Mouse (Mus musculus) forebrain, embryonic 15.5 days (tissue): ENCODE measurements at regions not wholly inside any gene's neighbourhood (a gene's known extent, or its start where the extent isn't known, plus 50 kb on each side); places are given as distances from the start of the nearest gene placed in this dataset.

Experiments used
- ATAC-seq: fragments of 200-750 bp; cut with Nextera tagmentation; replicated peaks from 2 replicates; pipeline ENCODE4 v1.8.0; 2017; ENCODE audit warnings: mild to moderate bottlenecking, moderate TSS enrichment, moderate library complexity
- H3K27ac ChIP-seq: fragments of 300-500 bp; sonication (generic); replicated peaks from 2 replicates; pipeline ENCODE4 v1.5.1; 2015; ENCODE audit warnings: mild to moderate bottlenecking, inconsistent platforms
- H3K27me3 ChIP-seq: fragments of 300-500 bp; sonication (generic); 2 replicates; pipeline ENCODE4 v1.6.1; 2015; ENCODE audit warnings: inconsistent platforms
- H3K36me3 ChIP-seq: fragments of 300-500 bp; sonication (generic); 2 replicates; pipeline ENCODE4 v1.6.1; 2015; ENCODE audit warnings: mild to moderate bottlenecking, inconsistent platforms
- H3K4me1 ChIP-seq: fragments of 300-500 bp; sonication (generic); 2 replicates; pipeline ENCODE4 v1.6.1; 2015; ENCODE audit warnings: inconsistent platforms
- H3K4me2 ChIP-seq: fragments of 300-500 bp; sonication (generic); replicated peaks from 2 replicates; pipeline ENCODE4 v1.6.1; 2015; ENCODE audit warnings: mild to moderate bottlenecking, inconsistent platforms
- H3K4me3 ChIP-seq: fragments of 300-500 bp; sonication (generic); 2 replicates; pipeline ENCODE4 v1.5.1; 2015; ENCODE audit warnings: mild to moderate bottlenecking, inconsistent platforms
- H3K9ac ChIP-seq: fragments of 300-500 bp; sonication (generic); replicated peaks from 2 replicates; pipeline ENCODE4 v1.6.1; 2015; ENCODE audit warnings: mild to moderate bottlenecking, inconsistent platforms
- H3K9me3 ChIP-seq: fragments of 300-500 bp; sonication (generic); 2 replicates; pipeline ENCODE4 v1.6.1; 2016; ENCODE audit warnings: inconsistent platforms
- WGBS: fragments of 180-500 bp; shearing (Covaris S2); methylation state at CpG from one replicate; pipeline ENCODE4 v1.1.7; 2015; ENCODE audit warnings: mixed read lengths; 5-methylcytosine and 5-hydroxymethylcytosine counted together

DNA sequence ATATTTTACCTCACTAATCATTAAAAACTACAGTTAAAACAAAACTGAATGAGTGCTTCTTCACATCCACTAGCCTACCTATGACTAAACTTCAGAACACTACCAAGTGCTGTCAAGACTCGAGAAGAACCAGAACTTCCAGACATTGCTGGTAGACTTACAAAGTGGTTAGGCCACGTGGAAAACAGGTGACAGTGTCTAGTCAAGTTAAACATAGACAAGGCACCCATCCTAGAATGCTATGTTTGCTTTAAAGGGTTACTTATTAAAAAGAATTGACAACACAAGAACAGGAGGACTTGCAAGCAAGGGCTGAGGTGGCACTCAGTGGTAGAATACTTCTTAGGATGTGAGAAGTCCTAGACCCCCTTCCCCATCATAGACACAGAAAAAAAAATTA, 330.9 kb upstream of the Mmadhc start:
- WGBS: 74% methylated on average over 2 of the region's 2 CpGs
- ATAC-seq: no peak
- Histone ChIP-seq H3K9ac (no peak overlapping the region), H3K9me3 (no peaks in the 10 kb centered on the region), H3K4me3 (no peak overlapping the region), H3K27ac (no peak overlapping the region), H3K4me1 (no peaks in the 10 kb centered on the region), H3K4me2 (no peak overlapping the region), H3K36me3 (no peaks in the 10 kb centered on the region), H3K27me3 (no peaks in the 10 kb centered on the region)

DNA sequence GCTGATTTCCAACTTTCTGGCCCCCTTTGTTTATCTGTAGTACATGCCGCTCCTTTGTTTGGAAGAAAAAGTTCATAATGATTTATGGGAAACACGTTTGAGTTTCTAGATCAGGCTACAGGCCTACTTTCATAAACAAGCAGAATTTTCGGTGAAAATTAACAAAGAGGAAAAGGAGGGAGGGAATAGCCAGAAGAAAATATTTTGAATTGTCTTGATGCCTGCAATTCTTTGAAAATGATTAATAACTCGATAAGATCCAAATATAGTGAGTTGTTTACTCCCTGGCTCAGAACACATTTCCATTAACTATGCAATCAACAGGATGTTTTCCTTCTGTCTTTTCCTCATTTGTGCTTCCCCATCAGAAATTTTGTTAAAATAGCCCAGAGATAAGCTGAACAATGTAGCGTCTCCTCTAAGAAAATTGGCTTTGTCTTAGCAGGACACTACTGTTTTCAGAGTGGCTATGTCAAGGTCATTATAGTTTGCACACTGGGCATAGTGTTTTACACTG, 328.7 kb upstream of the Mmadhc start:
- H3K27me3 ChIP-seq: no peaks in the 10 kb centered on the region
- H3K4me1 ChIP-seq: no peaks in the 10 kb centered on the region
- no peaks in the 10 kb centered on the region for H3K36me3 ChIP-seq
- H3K27ac ChIP-seq: no peak overlapping the region
- no peak overlapping the region for H3K4me2 ChIP-seq
- no peaks in the 10 kb centered on the region for H3K9me3 ChIP-seq
- no peak for ATAC-seq
- no peak overlapping the region for H3K4me3 ChIP-seq
- no peak overlapping the region for H3K9ac ChIP-seq
- 89% methylated on average over 5 of the region's 5 CpGs for WGBS

DNA sequence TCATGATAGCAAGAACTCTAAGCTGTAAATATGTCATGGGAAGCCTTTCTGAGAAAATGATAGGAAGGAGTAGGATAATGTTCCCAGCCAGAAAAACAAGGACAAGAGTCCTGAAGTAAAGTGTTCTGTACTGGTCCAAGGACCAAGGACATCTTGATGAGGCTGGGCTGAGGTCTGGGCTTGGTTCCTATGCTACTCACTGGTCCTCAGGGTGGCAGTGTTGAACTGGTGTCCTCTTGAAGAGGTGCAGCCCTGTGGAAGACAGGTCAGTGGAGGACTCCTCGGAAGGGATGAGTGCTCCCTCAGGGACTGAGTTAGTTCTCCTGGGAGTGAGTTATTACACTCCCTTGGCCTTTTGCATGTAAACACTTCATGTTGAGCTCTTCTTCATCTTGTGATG, 312.5 kb upstream of the Mmadhc start:
- ATAC-seq: no peak
- Histone ChIP-seq H3K4me1 (no peaks in the 10 kb centered on the region), H3K36me3 (no peaks in the 10 kb centered on the region), H3K4me3 (no peak overlapping the region), H3K27me3 (no peaks in the 10 kb centered on the region), H3K27ac (no peak overlapping the region), H3K9me3 (no peaks in the 10 kb centered on the region), H3K9ac (no peak overlapping the region), H3K4me2 (no peak overlapping the region)
- WGBS: 54% methylated on average over 1 of the region's 1 CpGs

DNA sequence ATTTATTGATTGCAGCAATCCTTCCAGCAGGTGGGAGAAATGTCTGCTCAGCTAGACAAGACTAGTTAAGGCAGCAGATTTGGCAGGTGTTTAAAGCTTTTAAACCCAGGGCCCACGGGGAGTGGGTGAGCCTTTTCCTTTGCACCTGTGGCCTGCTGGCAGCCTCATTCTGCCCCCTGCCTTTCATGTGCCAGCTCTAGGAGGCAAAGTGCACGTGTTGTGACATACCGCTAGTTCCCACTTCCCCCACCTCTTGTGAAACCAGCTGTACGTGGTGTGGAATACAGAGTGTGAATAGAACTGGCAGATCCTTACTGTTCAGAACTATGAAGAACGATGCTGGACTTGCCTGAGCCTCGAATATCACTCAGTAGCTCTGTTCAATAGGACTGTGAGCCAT, 292.6 kb upstream of the Mmadhc start:
- 22% methylated on average over 6 of the region's 6 CpGs for WGBS
- no peak overlapping the region for H3K27ac ChIP-seq
- no peak overlapping the region for H3K4me3 ChIP-seq
- no peaks in the 10 kb centered on the region for H3K9me3 ChIP-seq
- no peak overlapping the region for H3K9ac ChIP-seq
- no peak overlapping the region for H3K4me2 ChIP-seq
- no peaks in the 10 kb centered on the region for H3K27me3 ChIP-seq
- ATAC-seq: peak; percentile 69; the same call in 1 of the 2 replicates
- peaks cover 26% of the 10 kb centered on the region for H3K4me1 ChIP-seq
- H3K36me3 ChIP-seq: no peaks in the 10 kb centered on the region

DNA sequence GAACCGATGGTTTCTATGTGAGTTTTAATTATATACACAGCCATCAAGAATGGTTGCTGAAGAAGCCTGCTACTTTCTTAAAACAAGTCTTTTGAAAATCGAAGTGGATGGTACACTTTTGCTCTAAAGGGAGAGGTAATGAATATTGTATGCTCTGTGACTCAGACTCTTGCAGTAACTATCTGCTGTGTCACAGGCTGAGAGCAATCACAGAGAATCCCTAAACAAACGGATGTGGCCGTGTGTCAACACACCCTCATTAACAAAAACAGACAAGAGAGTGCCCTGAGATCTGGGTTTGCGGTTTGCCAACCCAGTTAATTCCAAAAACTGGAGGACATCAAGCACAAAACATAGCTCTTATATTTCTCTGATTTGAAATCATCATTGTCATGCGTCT, 292.1 kb upstream of the Mmadhc start:
- no peak for ATAC-seq
- 64% methylated on average over 6 of the region's 6 CpGs for whole genome bisulfite sequencing
- H3K4me2 ChIP-seq: no peak overlapping the region
- H3K4me1 ChIP-seq: peaks cover 26% of the 10 kb centered on the region
- H3K27ac ChIP-seq: no peak overlapping the region
- no peaks in the 10 kb centered on the region for H3K27me3 ChIP-seq
- H3K9me3 ChIP-seq: no peaks in the 10 kb centered on the region
- no peak overlapping the region for H3K4me3 ChIP-seq
- H3K9ac ChIP-seq: no peak overlapping the region
- no peaks in the 10 kb centered on the region for H3K36me3 ChIP-seq

DNA sequence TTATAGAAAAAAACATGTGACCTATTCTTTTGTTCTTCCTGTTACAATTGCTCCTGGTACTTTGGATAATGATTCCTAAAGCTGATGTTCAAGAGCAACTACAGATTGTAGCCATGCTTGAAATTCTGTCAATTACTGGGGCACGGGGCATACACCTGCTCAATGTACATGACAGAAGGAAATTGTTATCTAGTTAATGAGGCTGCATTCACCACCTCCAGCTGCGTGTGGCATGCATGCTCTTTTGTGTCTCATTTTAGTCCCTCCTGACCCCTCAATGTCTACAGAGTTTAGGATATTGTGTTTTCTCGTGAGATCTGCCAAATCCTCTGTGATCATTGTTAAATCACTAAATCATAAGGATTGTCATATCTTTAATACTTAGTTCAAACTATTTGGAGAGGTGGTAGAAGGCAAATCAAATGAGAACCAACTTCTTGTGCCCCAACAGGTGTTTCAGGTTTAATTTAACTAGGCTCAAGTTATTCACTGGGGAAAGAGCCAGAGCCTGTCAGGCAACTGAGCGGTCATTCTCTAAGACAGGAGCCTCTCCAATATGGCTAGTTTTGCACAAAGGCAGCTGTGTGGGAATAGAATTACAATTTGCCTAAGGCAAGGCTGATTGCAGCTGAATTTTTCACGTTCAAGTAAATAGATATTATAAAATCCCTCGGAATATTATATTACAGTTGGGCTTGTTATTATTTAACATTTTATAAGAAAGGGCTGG, 289.9 kb upstream of the Mmadhc start:
- H3K4me3 ChIP-seq: no peak overlapping the region
- ATAC-seq: no peak
- H3K4me2 ChIP-seq: no peak overlapping the region
- no peaks in the 10 kb centered on the region for H3K9me3 ChIP-seq
- H3K27ac ChIP-seq: no peak overlapping the region
- WGBS: 19% methylated on average over 6 of the region's 6 CpGs
- peaks cover 26% of the 10 kb centered on the region for H3K4me1 ChIP-seq
- H3K9ac ChIP-seq: no peak overlapping the region
- H3K36me3 ChIP-seq: no peaks in the 10 kb centered on the region
- H3K27me3 ChIP-seq: no peaks in the 10 kb centered on the region

DNA sequence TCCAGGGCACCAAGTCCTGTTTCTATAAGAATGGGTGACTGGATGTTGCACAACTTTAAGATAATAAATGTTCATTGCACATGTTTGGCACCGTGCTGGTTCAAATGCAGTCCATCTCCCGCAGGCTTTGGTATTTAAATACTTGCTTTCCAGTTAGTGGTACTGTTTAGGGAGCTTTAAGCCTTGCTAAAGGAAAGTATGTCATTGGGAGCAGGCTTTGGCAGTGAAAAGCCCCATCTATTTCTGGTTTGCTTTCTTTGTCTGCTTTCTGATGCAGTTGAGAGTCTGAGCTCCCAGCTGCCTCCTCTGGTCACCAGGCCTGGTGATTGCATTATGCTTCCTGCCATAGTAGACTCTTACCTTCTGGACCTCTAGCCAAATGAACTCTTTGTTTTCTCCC, 283.0 kb upstream of the Mmadhc start:
- 69% methylated on average over 2 of the region's 2 CpGs for WGBS
- Histone ChIP-seq H3K27me3 (no peaks in the 10 kb centered on the region), H3K27ac (no peak overlapping the region), H3K4me2 (no peak overlapping the region), H3K36me3 (no peaks in the 10 kb centered on the region), H3K9ac (no peak overlapping the region), H3K4me1 (no peaks in the 10 kb centered on the region), H3K4me3 (no peak overlapping the region), H3K9me3 (no peaks in the 10 kb centered on the region)
- ATAC-seq: no peak

DNA sequence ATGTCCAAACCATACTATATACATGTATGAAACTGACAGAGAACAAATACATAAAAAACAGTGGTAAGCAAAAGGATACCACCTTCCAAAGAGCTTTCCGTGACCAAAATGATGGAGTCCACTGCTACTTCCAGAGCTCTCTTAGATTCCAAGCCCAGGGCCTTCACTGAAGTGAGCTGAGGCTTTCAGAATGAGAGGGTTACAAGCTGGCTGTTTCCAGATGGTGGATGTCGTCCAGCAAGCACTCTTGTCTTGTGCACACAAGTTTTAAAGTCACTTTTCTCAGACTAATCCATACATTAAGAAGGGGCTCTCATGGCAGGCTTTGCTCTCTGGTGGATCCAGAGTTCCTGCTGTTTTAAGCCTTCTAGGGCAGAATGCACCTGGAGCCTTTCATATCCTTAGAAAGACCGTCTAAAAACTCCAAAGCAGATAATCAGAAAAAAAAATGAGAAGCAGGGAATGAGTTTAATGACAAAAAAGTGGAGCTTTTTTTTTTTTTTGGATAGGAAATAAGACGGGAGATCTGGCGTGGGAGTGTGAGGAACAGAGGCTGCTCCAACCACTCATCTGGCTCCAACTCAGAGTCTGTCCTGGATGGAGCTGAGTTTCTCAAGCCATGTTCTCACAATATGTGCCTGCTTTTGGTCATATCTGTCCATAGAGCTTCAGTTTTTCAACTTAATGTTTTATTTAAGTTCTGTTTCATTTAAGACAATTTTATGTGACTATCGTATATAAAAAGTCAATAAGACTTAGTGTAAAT, 281.9 kb upstream of the Mmadhc start:
- Histone ChIP-seq H3K27ac (no peak overlapping the region), H3K4me3 (no peak overlapping the region), H3K9me3 (no peaks in the 10 kb centered on the region), H3K4me2 (no peak overlapping the region), H3K36me3 (no peaks in the 10 kb centered on the region), H3K4me1 (no peaks in the 10 kb centered on the region), H3K9ac (no peak overlapping the region), H3K27me3 (no peaks in the 10 kb centered on the region)
- ATAC-seq: no peak
- 80% methylated on average over 6 of the region's 6 CpGs for WGBS

DNA sequence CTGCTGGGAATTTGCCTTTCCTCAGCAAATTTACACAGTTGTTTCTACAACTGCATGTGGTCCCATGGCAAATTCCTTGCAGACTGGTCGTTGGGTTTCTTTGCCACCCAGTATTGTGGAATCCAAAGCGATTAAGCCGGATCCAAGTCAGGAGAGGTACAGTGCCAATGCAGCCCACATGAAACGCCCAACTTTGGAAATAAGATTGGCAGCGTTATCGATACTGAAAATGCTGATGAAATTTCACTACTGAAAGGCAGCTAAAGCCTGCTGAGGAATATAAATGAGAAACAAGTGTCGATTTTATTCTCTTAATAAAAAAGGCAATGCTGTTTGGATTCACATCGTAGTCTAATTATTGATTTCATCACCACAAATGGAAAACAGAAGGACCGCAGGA, 281.1 kb upstream of the Mmadhc start:
- no peaks in the 10 kb centered on the region for H3K36me3 ChIP-seq
- WGBS: 74% methylated on average over 9 of the region's 9 CpGs
- H3K27ac ChIP-seq: no peak overlapping the region
- no peak overlapping the region for H3K4me2 ChIP-seq
- no peaks in the 10 kb centered on the region for H3K4me1 ChIP-seq
- H3K9me3 ChIP-seq: no peaks in the 10 kb centered on the region
- no peaks in the 10 kb centered on the region for H3K27me3 ChIP-seq
- ATAC-seq: no peak
- no peak overlapping the region for H3K9ac ChIP-seq
- no peak overlapping the region for H3K4me3 ChIP-seq

DNA sequence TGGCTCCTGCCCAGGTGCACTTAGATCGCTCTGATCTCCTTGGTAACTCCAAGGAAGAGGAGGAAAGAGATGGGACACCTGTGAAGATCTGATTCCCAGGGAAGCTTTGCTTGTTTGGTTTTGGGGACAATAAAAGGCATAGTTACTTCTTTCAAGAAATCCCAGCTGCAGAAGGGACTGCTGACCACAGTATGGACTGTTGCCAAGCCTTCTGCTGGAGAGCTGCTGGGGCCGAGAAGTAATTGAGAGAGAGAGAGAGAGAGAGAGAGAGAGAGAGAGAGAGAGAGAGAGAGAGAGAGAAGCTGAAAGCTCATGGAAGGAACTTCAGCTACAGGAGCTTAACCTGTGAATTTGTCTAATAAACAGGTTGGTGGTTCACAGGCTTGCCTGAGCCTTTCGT, 276.9 kb upstream of the Mmadhc start:
- Histone ChIP-seq H3K36me3 (no peaks in the 10 kb centered on the region), H3K9me3 (no peaks in the 10 kb centered on the region), H3K27me3 (no peaks in the 10 kb centered on the region), H3K9ac (no peak overlapping the region), H3K27ac (no peak overlapping the region), H3K4me2 (no peak overlapping the region), H3K4me3 (no peak overlapping the region), H3K4me1 (peaks cover 12% of the 10 kb centered on the region)
- 53% methylated on average over 3 of the region's 3 CpGs for WGBS
- no peak for ATAC-seq

DNA sequence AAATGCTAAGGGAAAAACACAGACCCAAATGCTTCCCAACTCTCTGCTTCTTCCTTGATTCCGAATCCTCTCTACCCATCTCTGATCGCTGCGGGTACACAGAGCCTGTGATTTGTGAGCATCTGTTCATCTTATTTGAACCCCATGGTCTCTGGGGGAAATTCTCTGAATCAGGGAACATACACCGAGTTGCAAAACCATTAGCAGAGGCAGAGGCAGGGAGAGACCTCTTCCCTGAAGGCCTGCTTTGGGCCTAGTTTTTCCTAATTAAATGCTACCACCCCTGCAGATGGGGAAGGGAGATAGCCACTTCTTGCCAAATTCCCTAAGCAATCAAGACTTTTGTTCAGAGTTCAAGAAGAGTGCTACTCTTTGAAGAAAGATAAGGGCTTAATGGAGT, 274.4 kb upstream of the Mmadhc start:
- Histone ChIP-seq H3K9ac (no peak overlapping the region), H3K4me3 (no peak overlapping the region), H3K27ac (no peak overlapping the region), H3K4me1 (peaks cover 12% of the 10 kb centered on the region), H3K4me2 (no peak overlapping the region), H3K36me3 (no peaks in the 10 kb centered on the region), H3K9me3 (no peaks in the 10 kb centered on the region), H3K27me3 (no peaks in the 10 kb centered on the region)
- 79% methylated on average over 4 of the region's 4 CpGs for WGBS
- no peak for ATAC-seq

DNA sequence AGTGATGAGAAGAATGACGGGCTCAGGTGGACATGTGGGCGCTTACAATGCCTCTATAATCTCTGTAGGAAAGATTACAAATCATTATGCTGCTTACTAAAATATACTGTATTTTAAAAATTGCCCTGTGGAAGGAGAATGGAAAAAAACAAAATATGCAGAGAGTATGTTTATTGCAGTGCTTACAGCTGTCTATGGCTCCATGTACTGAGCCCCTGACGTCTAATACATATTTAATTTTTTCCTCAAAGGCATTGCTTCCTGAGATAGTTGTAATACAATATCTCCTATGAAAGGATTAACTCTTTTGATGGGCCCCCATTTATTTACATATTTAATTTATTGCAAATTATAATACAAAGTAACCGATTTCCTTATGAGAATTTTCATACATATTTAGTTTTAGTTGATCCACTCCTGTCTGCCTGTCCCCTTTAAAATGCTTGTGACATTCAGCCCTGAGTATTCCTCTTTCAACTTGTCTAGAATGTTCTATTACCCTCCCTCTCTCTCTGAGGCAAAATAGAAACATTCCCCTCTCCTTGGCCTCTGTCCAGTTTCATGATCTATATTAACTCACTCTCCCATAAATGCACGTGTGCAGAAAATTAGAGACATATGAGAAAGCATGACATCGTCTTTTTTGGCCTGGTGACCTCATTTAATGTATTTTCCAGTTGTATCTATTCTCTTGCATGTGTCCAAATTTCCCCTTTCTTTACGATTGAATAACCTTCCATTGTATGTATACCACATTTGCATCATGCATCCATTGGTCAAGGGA, 273.1 kb upstream of the Mmadhc start:
- no peak overlapping the region for H3K4me2 ChIP-seq
- no peaks in the 10 kb centered on the region for H3K27me3 ChIP-seq
- peaks cover 12% of the 10 kb centered on the region for H3K4me1 ChIP-seq
- 0 out of 2 replicates have a peak overlapping the region, but pooled peaks have one; percentile 25 for H3K27ac ChIP-seq
- WGBS: 74% methylated on average over 7 of the region's 7 CpGs
- H3K36me3 ChIP-seq: no peaks in the 10 kb centered on the region
- ATAC-seq: peak; percentile 11; the same call in 1 of the 2 replicates
- H3K9ac ChIP-seq: no peak overlapping the region
- no peaks in the 10 kb centered on the region for H3K9me3 ChIP-seq
- H3K4me3 ChIP-seq: no peak overlapping the region
